Mouse (Mus musculus) limb, embryonic 14.5 days (tissue): ENCODE results near the gene Tcp10a. TPM values are rescaled to one million over a fixed set of nuclear protein-coding genes. Genes with fewer than 3 reads are reported as not detected.
"Not testable (repeated sequence)": the region's sequence is repeated elsewhere in the genome, so short reads cannot be mapped to it uniquely, and the experiment has no call there.

ENCODE experiments used
- ATAC-seq: fragments of 200-750 bp; cut with Nextera tagmentation; 2 replicates; pipeline ENCODE4 v1.8.0; 2017; ENCODE audit warnings: low read depth, moderate number of reproducible peaks, moderate TSS enrichment; ENCODE audit not compliant: low FRiP score
- DNase-seq: peaks from one replicate; pipeline ENCODE4 v3.0.0-alpha.2; 2015; ENCODE audit warnings: low spot score
- H3K27ac ChIP-seq: fragments of 300-500 bp; sonication (generic); replicated peaks from 2 replicates; pipeline ENCODE4 v1.5.1; 2014; ENCODE audit warnings: low read depth, mild to moderate bottlenecking, low read length, moderate library complexity, mixed read lengths
- H3K27me3 ChIP-seq: fragments of 300-500 bp; sonication (generic); 2 replicates; pipeline ENCODE4 v1.6.1; 2014; ENCODE audit warnings: low read length, mixed read lengths; ENCODE audit not compliant: control insufficient read depth, insufficient read depth
- H3K36me3 ChIP-seq: fragments of 300-500 bp; sonication (generic); 2 replicates; pipeline ENCODE4 v1.6.1; 2014; ENCODE audit warnings: mild to moderate bottlenecking, low read length, moderate library complexity, mixed read lengths; ENCODE audit not compliant: control insufficient read depth, insufficient read depth
- H3K4me1 ChIP-seq: fragments of 300-500 bp; sonication (generic); 2 replicates; pipeline ENCODE4 v1.6.1; 2014; ENCODE audit warnings: antibody characterized with exemption, low read length, mixed read lengths; ENCODE audit not compliant: control insufficient read depth, insufficient read depth
- H3K4me2 ChIP-seq: fragments of 300-500 bp; sonication (generic); replicated peaks from 2 replicates; pipeline ENCODE4 v1.6.1; 2014; ENCODE audit warnings: low read depth, mild to moderate bottlenecking, low read length, moderate library complexity; ENCODE audit not compliant: severe bottlenecking
- H3K4me3 ChIP-seq: fragments of 300-500 bp; sonication (generic); replicated peaks from 2 replicates; pipeline ENCODE4 v1.5.1; 2014; ENCODE audit warnings: low read length
- H3K9ac ChIP-seq: fragments of 300-500 bp; sonication (generic); 2 replicates; pipeline ENCODE4 v1.6.1; 2014; ENCODE audit warnings: mild to moderate bottlenecking, low read depth, low read length, moderate library complexity; ENCODE audit not compliant: severe bottlenecking
- H3K9me3 ChIP-seq: fragments of 300-500 bp; sonication (generic); 2 replicates; pipeline ENCODE4 v1.6.1; 2016; ENCODE audit warnings: low read length; ENCODE audit not compliant: control insufficient read depth
- WGBS: fragments of 180-500 bp; shearing (Covaris S2); extraction: QIAGEN DNeasy Blood & Tissue Kit; methylation state at CpG from one replicate; pipeline ENCODE4 v1.1.7; 2014; 5-methylcytosine and 5-hydroxymethylcytosine counted together
- polyA plus RNA-seq, 2 experiments: library from polyadenylated mRNA; depleted of rRNA in 1 of 2; stranded (reverse) in 1 of 2; unstranded in 1 of 2; fragments of >200 nt; fragmentation: Nextera tagmentation in 1 of 2; extraction: Ambion mirVana in 1 of 2; gene quantifications; 2 replicates each; pipeline versions ENCODE4 v1.2.1 to v1.2.3; 2012 to 2014

Tcp10a gene
- polyA plus RNA-seq, 2 experiments: not detected

- ATAC-seq, H3K27me3 ChIP-seq, H3K4me3 ChIP-seq, H3K27ac ChIP-seq, H3K9ac ChIP-seq, H3K4me2 ChIP-seq, H3K36me3 ChIP-seq, H3K4me1 ChIP-seq, H3K9me3 ChIP-seq, DNase-seq: not testable (repeated sequence)
- WGBS: 66% methylated on average over 4 of the region's 6 CpGs
Observed at GRCm38 (mm10) chr17:7369401-7369800, 45.0 kb downstream of the Tcp10a start.

- ATAC-seq, H3K4me3 ChIP-seq, H3K9ac ChIP-seq, H3K27ac ChIP-seq, H3K4me1 ChIP-seq, H3K36me3 ChIP-seq, H3K9me3 ChIP-seq, H3K27me3 ChIP-seq, DNase-seq, H3K4me2 ChIP-seq: not testable (repeated sequence)
- whole genome bisulfite sequencing: 100% methylated on average over 1 of the region's 5 CpGs
Observed at GRCm38 (mm10) chr17:7371879-7372278, 47.4 kb downstream of the Tcp10a start, which contains the start of gene Gm49630. Gene Gm49630, minus strand, starts transcription at chr17:7371979.

- H3K4me1 ChIP-seq, H3K27me3 ChIP-seq, H3K27ac ChIP-seq, H3K9me3 ChIP-seq, H3K4me2 ChIP-seq, H3K36me3 ChIP-seq, DNase-seq, H3K9ac ChIP-seq, ATAC-seq, H3K4me3 ChIP-seq: not testable (repeated sequence)
- WGBS: 100% methylated on average over 1 of the region's 3 CpGs
Observed at GRCm38 (mm10) chr17:7376951-7377700, 52.7 kb downstream of the Tcp10a start.

- ATAC-seq, H3K9me3 ChIP-seq, H3K4me3 ChIP-seq, H3K4me2 ChIP-seq, H3K27ac ChIP-seq, H3K9ac ChIP-seq, H3K4me1 ChIP-seq, H3K36me3 ChIP-seq, H3K27me3 ChIP-seq, DNase-seq: not testable (repeated sequence)
- 31% methylated on average over 2 of the region's 3 CpGs for WGBS
Observed at GRCm38 (mm10) chr17:7377907-7378306, 53.5 kb downstream of the Tcp10a start.

GRCm38 (mm10) chr17:7382711-7383110, 58.3 kb downstream of the Tcp10a start:
- H3K4me3 ChIP-seq, H3K4me2 ChIP-seq, H3K36me3 ChIP-seq, ATAC-seq, H3K9ac ChIP-seq, H3K4me1 ChIP-seq, H3K27me3 ChIP-seq, H3K9me3 ChIP-seq, DNase-seq, H3K27ac ChIP-seq: not testable (repeated sequence)
- WGBS: 80% methylated on average over 1 of the region's 3 CpGs

- ATAC-seq, H3K36me3 ChIP-seq, DNase-seq, H3K9me3 ChIP-seq, H3K4me3 ChIP-seq, H3K27ac ChIP-seq, H3K27me3 ChIP-seq, H3K9ac ChIP-seq, H3K4me2 ChIP-seq, H3K4me1 ChIP-seq: not testable (repeated sequence)
- 77% methylated on average over 7 of the region's 13 CpGs for WGBS
Observed at GRCm38 (mm10) chr17:7383167-7384143, 59.0 kb downstream of the Tcp10a start.

- ATAC-seq, H3K36me3 ChIP-seq, H3K9me3 ChIP-seq, H3K4me1 ChIP-seq, H3K27ac ChIP-seq, H3K4me2 ChIP-seq, H3K4me3 ChIP-seq, H3K9ac ChIP-seq, DNase-seq, H3K27me3 ChIP-seq: not testable (repeated sequence)
- 57% methylated on average over 2 of the region's 3 CpGs for WGBS
Observed at GRCm38 (mm10) chr17:7385364-7385763, 60.9 kb downstream of the Tcp10a start, which contains the start of gene Unc93a2. Gene Unc93a2, minus strand, starts transcription at chr17:7385464.

- not testable (repeated sequence) for H3K9me3 ChIP-seq, DNase-seq, ATAC-seq, H3K9ac ChIP-seq, H3K27me3 ChIP-seq, H3K4me2 ChIP-seq, H3K27ac ChIP-seq, H3K36me3 ChIP-seq, H3K4me3 ChIP-seq, H3K4me1 ChIP-seq
- WGBS: 75% methylated on average over 8 of the region's 8 CpGs
Observed at GRCm38 (mm10) chr17:7386016-7386415, 61.6 kb downstream of the Tcp10a start.
